Mouse (Mus musculus) liver, embryonic 14.5 days (tissue): ENCODE measurements at regions not wholly inside any gene's neighbourhood (a gene's known extent, or its start where the extent isn't known, plus 50 kb on each side); places are given as distances from the start of the nearest gene placed in this dataset.

Source experiments
- ATAC-seq: fragments of 200-750 bp; cut with Nextera tagmentation; 2 replicates; pipeline ENCODE4 v1.8.0; 2017; ENCODE audit warnings: moderate number of reproducible peaks, mild to moderate bottlenecking, moderate library complexity; ENCODE audit not compliant: insufficient read depth
- DNase-seq, 3 experiments: peaks; one replicate each; pipeline ENCODE4 v3.0.0-alpha.2; 2012 to 2013; ENCODE audit warnings: low read depth in 3 of 3, low spot score in 3 of 3
- H3K27ac ChIP-seq: fragments of 300-500 bp; sonication (generic); 2 replicates; pipeline ENCODE4 v1.5.1; 2014; ENCODE audit warnings: moderate library complexity, mild to moderate bottlenecking, control low read depth, inconsistent platforms
- H3K27me3 ChIP-seq: fragments of 300-500 bp; sonication (generic); 2 replicates; pipeline ENCODE4 v1.6.1; 2014; ENCODE audit warnings: mild to moderate bottlenecking, low read length, moderate library complexity; ENCODE audit not compliant: control insufficient read depth, insufficient read depth
- H3K36me3 ChIP-seq: fragments of 300-500 bp; sonication (generic); replicated peaks from 2 replicates; pipeline ENCODE4 v1.6.1; 2014; ENCODE audit warnings: low read depth; ENCODE audit not compliant: control insufficient read depth, insufficient read depth
- H3K4me1 ChIP-seq, 2 experiments: fragments of 200-500 bp in 1 of 2; fragments of 300-500 bp in 1 of 2; sonication (generic) in 1 of 2; replicated peaks; 2 replicates each; pipeline ENCODE4 v1.6.1; 2012 to 2014; ENCODE audit warnings: antibody characterized with exemption in 1 of 2, inconsistent platforms in 1 of 2, low read length in 1 of 2; ENCODE audit not compliant: control insufficient read depth in 2 of 2, insufficient read depth in 2 of 2
- H3K4me2 ChIP-seq: fragments of 300-500 bp; sonication (generic); 2 replicates; pipeline ENCODE4 v1.6.1; 2014; ENCODE audit warnings: low read depth, mild to moderate bottlenecking, control low read depth, moderate library complexity
- H3K4me3 ChIP-seq, 2 experiments: fragments of 200-500 bp in 1 of 2; fragments of 300-500 bp in 1 of 2; sonication (generic) in 1 of 2; 2 replicates each; pipeline ENCODE4 v1.5.1; 2012 to 2014; ENCODE audit warnings: low read depth in 2 of 2, low read length in 2 of 2, mild to moderate bottlenecking in 2 of 2, control low read depth in 1 of 2, inconsistent platforms in 1 of 2, moderate library complexity in 1 of 2; ENCODE audit not compliant: insufficient read depth in 1 of 2
- H3K9ac ChIP-seq: fragments of 300-500 bp; sonication (generic); replicated peaks from 2 replicates; pipeline ENCODE4 v1.6.1; 2014; ENCODE audit warnings: mild to moderate bottlenecking, control low read depth, moderate library complexity
- H3K9me3 ChIP-seq: fragments of 300-500 bp; sonication (generic); 2 replicates; pipeline ENCODE4 v1.6.1; 2016; ENCODE audit warnings: low read length, mixed read lengths; ENCODE audit not compliant: control insufficient read depth
- CTCF ChIP-seq: IDR thresholded peaks from 2 replicates; pipeline ENCODE4 v1.5.1; 2016; ENCODE audit warnings: antibody characterized with exemption, low read depth, control low read depth
- EP300 ChIP-seq: IDR thresholded peaks from 2 replicates; pipeline ENCODE4 v1.6.1; 2016; ENCODE audit warnings: antibody characterized with exemption, low read depth
- WGBS: fragments of 180-500 bp; shearing (Covaris S2); extraction: QIAGEN DNeasy Blood & Tissue Kit; methylation state at CpG from one replicate; pipeline ENCODE4 v1.1.7; 2014; ENCODE audit not compliant: insufficient replicate concordance; 5-methylcytosine and 5-hydroxymethylcytosine counted together

GRCm38 (mm10) chr4:56621356-56621755 is 118.5 kb upstream of the Gm26657 start:
- no peak overlapping the region for H3K4me2 ChIP-seq
- no peaks in the 10 kb centered on the region for H3K27me3 ChIP-seq
- no peaks in the 10 kb centered on the region for H3K9me3 ChIP-seq
- TF ChIP-seq EP300 (no peak), CTCF (no peak)
- DNase-seq (no peak), ATAC-seq (no peak)
- H3K4me3 ChIP-seq = no peak overlapping the region
- H3K4me1 ChIP-seq = no peaks in the 10 kb centered on the region
- H3K9ac ChIP-seq = no peak overlapping the region
- no peaks in the 10 kb centered on the region for H3K36me3 ChIP-seq
- 60% methylated on average over 1 of the region's 1 CpGs for WGBS
- H3K27ac ChIP-seq = no peak overlapping the region

GRCm38 (mm10) chr4:56620628-56621027 is 119.2 kb upstream of the Gm26657 start:
- no peak overlapping the region for H3K4me2 ChIP-seq
- H3K27me3 ChIP-seq = no peaks in the 10 kb centered on the region
- H3K4me3 ChIP-seq = no peak overlapping the region
- H3K9me3 ChIP-seq = no peaks in the 10 kb centered on the region
- TF ChIP-seq EP300 = no peak
- TF ChIP-seq CTCF = no peak
- H3K4me1 ChIP-seq = no peaks in the 10 kb centered on the region
- DNase-seq (no peak), ATAC-seq (no peak)
- no peak overlapping the region for H3K9ac ChIP-seq
- H3K36me3 ChIP-seq = no peaks in the 10 kb centered on the region
- H3K27ac ChIP-seq = no peak overlapping the region
- WGBS = 73% methylated on average over 7 of the region's 7 CpGs

- TF ChIP-seq CTCF = no peak
- TF ChIP-seq EP300 = no peak
- H3K4me1 ChIP-seq = no peaks in the 10 kb centered on the region
- no peak for DNase-seq
Measured at GRCm38 (mm10) chr4:56619803-56620202, 120.1 kb upstream of the Gm26657 start.

GRCm38 (mm10) chr4:56619054-56619453 is 120.8 kb upstream of the Gm26657 start:
- TF ChIP-seq EP300 (no peak), CTCF (no peak)
- WGBS = 40% methylated on average over 3 of the region's 3 CpGs
- H3K4me2 ChIP-seq = no peak overlapping the region
- H3K9ac ChIP-seq = no peak overlapping the region
- no peak for ATAC-seq
- H3K4me1 ChIP-seq = no peaks in the 10 kb centered on the region
- H3K36me3 ChIP-seq = no peaks in the 10 kb centered on the region
- no peaks in the 10 kb centered on the region for H3K27me3 ChIP-seq
- no peak overlapping the region for H3K27ac ChIP-seq
- no peak overlapping the region for H3K4me3 ChIP-seq
- no peak for DNase-seq
- no peaks in the 10 kb centered on the region for H3K9me3 ChIP-seq

More at GRCm38 (mm10) chr4:56619803-56620202, 120.1 kb upstream of the Gm26657 start:
- H3K36me3 ChIP-seq = no peaks in the 10 kb centered on the region
- no peak overlapping the region for H3K27ac ChIP-seq
- H3K4me2 ChIP-seq = no peak overlapping the region
- H3K4me3 ChIP-seq = no peak overlapping the region
- ATAC-seq = no peak
- H3K27me3 ChIP-seq = no peaks in the 10 kb centered on the region
- no peak overlapping the region for H3K9ac ChIP-seq
- no peaks in the 10 kb centered on the region for H3K9me3 ChIP-seq

GRCm38 (mm10) chr4:56618433-56618832 is 121.4 kb upstream of the Gm26657 start:
- WGBS = 53% methylated on average over 5 of the region's 5 CpGs
- H3K9me3 ChIP-seq = no peaks in the 10 kb centered on the region
- ATAC-seq = no peak
- no peak for DNase-seq
- no peak overlapping the region for H3K27ac ChIP-seq
- no peak overlapping the region for H3K4me3 ChIP-seq
- H3K4me1 ChIP-seq = no peaks in the 10 kb centered on the region
- no peak overlapping the region for H3K9ac ChIP-seq
- H3K36me3 ChIP-seq = no peaks in the 10 kb centered on the region
- no peak overlapping the region for H3K4me2 ChIP-seq
- TF ChIP-seq EP300 = no peak
- TF ChIP-seq CTCF = no peak
- H3K27me3 ChIP-seq = no peaks in the 10 kb centered on the region
